Mouse (Mus musculus) MEL (cell line): ENCODE results near the gene Gm20388. TPM values are rescaled to one million over a fixed set of nuclear protein-coding genes. Genes with fewer than 3 reads are reported as not detected.

Experiments used
- DNase-seq: peaks from one replicate; pipeline ENCODE4 v3.0.0; 2011; ENCODE audit warnings: low read depth, low spot score
- H3K27ac ChIP-seq: 2 replicates; pipeline ENCODE4 v1.5.1; 2012; ENCODE audit warnings: low read depth, mild to moderate bottlenecking, control low read depth, low read length, moderate library complexity; ENCODE audit not compliant: control insufficient read depth
- H3K27me3 ChIP-seq, 2 experiments: fragments of 150-350 bp in 1 of 2; sonication (generic) in 1 of 2; 2 replicates each; pipeline ENCODE4 v1.6.1; 2012; ENCODE audit warnings: low read length in 2 of 2, mild to moderate bottlenecking in 2 of 2, improper control_type of control experiment in 1 of 2, moderate library complexity in 1 of 2; ENCODE audit not compliant: insufficient read depth in 2 of 2, control insufficient read depth in 1 of 2
- H3K36me3 ChIP-seq, 2 experiments: 2 replicates each; pipeline ENCODE4 v1.6.1; 2012 to 2014; ENCODE audit warnings: low read length in 2 of 2, improper control_type of control experiment in 1 of 2, inconsistent platforms in 1 of 2, mild to moderate bottlenecking in 1 of 2; ENCODE audit not compliant: insufficient read depth in 2 of 2, control insufficient read depth in 1 of 2
- H3K4me1 ChIP-seq, 2 experiments: fragments of 150-350 bp in 1 of 2; sonication (generic) in 1 of 2; 2 replicates each; pipeline ENCODE4 v1.6.1; 2012; ENCODE audit warnings: low read length in 2 of 2, improper control_type of control experiment in 1 of 2, mild to moderate bottlenecking in 1 of 2; ENCODE audit not compliant: insufficient read depth in 2 of 2, control insufficient read depth in 1 of 2
- H3K4me3 ChIP-seq, 2 experiments: fragments of 150-350 bp in 1 of 2; sonication (generic) in 1 of 2; 2 replicates each; pipeline ENCODE4 v1.5.1; 2012; ENCODE audit warnings: low read depth in 2 of 2, low read length in 2 of 2, mild to moderate bottlenecking in 2 of 2, moderate library complexity in 2 of 2, control low read depth in 1 of 2, improper control_type of control experiment in 1 of 2; ENCODE audit not compliant: control insufficient read depth in 1 of 2, insufficient read depth in 1 of 2
- H3K79me2 ChIP-seq: 2 replicates; pipeline ENCODE4 v1.6.1; 2012; ENCODE audit warnings: mild to moderate bottlenecking, low read length, moderate library complexity; ENCODE audit not compliant: control insufficient read depth, poor library complexity, insufficient read depth
- H3K9ac ChIP-seq: 2 replicates; pipeline ENCODE4 v1.6.1; 2012; ENCODE audit warnings: low read depth, mild to moderate bottlenecking, control low read depth, low read length, moderate library complexity; ENCODE audit not compliant: control insufficient read depth, poor library complexity, severe bottlenecking
- H3K9me3 ChIP-seq: fragments of 150-350 bp; sonication (generic); replicated peaks from 2 replicates; pipeline ENCODE4 v1.6.1; 2012; ENCODE audit warnings: mild to moderate bottlenecking, low read length, improper control_type of control experiment, moderate library complexity; ENCODE audit not compliant: insufficient read depth
- CHD1 ChIP-seq: IDR thresholded peaks from 2 replicates; pipeline ENCODE4 v1.6.1; 2012; ENCODE audit warnings: low read depth, mild to moderate bottlenecking, inconsistent platforms, low read length, improper control_type of control experiment
- CTCF ChIP-seq, 3 experiments: IDR thresholded peaks in 2 of 3; conservative IDR thresholded peaks in 1 of 3; 2 replicates each; pipeline ENCODE4 v1.5.1; 2011 to 2012; ENCODE audit warnings: low read length in 3 of 3, low read depth in 2 of 3, mild to moderate bottlenecking in 2 of 3, improper control_type of control experiment in 1 of 3, inconsistent platforms in 1 of 3, mixed read lengths in 1 of 3, moderate library complexity in 1 of 3; ENCODE audit not compliant: control insufficient read depth in 1 of 3, insufficient read depth in 1 of 3, poor library complexity in 1 of 3, severe bottlenecking in 1 of 3
- E2F4 ChIP-seq: IDR thresholded peaks from 2 replicates; pipeline ENCODE4 v1.6.1; 2011; ENCODE audit warnings: low read depth, low read length, improper control_type of control experiment, borderline replicate concordance
- EP300 ChIP-seq, 2 experiments: IDR thresholded peaks; 2 replicates each; pipeline ENCODE4 v1.6.1; 2011; ENCODE audit warnings: improper control_type of control experiment in 2 of 2, low read length in 2 of 2, low read depth in 1 of 2, mild to moderate bottlenecking in 1 of 2
- GABPA ChIP-seq: IDR thresholded peaks from 2 replicates; pipeline ENCODE4 v1.6.1; 2012; ENCODE audit warnings: low read depth, mild to moderate bottlenecking, inconsistent platforms, low read length, improper control_type of control experiment, moderate library complexity
- GATA1 ChIP-seq: IDR thresholded peaks from 2 replicates; pipeline ENCODE4 v1.6.1; 2011; ENCODE audit warnings: low read depth, low read length, improper control_type of control experiment
- JUND ChIP-seq: IDR thresholded peaks from 2 replicates; pipeline ENCODE4 v1.6.1; 2011; ENCODE audit warnings: low read depth, mild to moderate bottlenecking, improper control_type of control experiment, low read length
- KAT2A ChIP-seq: conservative IDR thresholded peaks from 2 replicates; pipeline ENCODE4 v1.6.1; 2012; ENCODE audit warnings: low read depth, low read length, improper control_type of control experiment, inconsistent platforms
- MAFK ChIP-seq: IDR thresholded peaks from 2 replicates; pipeline ENCODE4 v1.6.1; 2011; ENCODE audit warnings: low read depth, mild to moderate bottlenecking, low read length, improper control_type of control experiment, borderline replicate concordance
- MAX ChIP-seq: IDR thresholded peaks from 2 replicates; pipeline ENCODE4 v1.6.1; 2011; ENCODE audit warnings: low read length, improper control_type of control experiment
- MAZ ChIP-seq: IDR thresholded peaks from 2 replicates; pipeline ENCODE4 v1.6.1; 2012; ENCODE audit warnings: low read depth, mild to moderate bottlenecking, inconsistent platforms, low read length, improper control_type of control experiment
- MXI1 ChIP-seq: IDR thresholded peaks from 2 replicates; pipeline ENCODE4 v1.6.1; 2011; ENCODE audit warnings: mild to moderate bottlenecking, low read depth, low read length, improper control_type of control experiment
- MYB ChIP-seq: IDR thresholded peaks from 2 replicates; pipeline ENCODE4 v1.6.1; 2011; ENCODE audit warnings: mild to moderate bottlenecking, low read depth, low read length, improper control_type of control experiment
- MYC ChIP-seq: IDR thresholded peaks from 2 replicates; pipeline ENCODE4 v1.6.1; 2011; ENCODE audit warnings: low read depth, mild to moderate bottlenecking, low read length, improper control_type of control experiment, moderate library complexity
- NELFE ChIP-seq: IDR thresholded peaks from 2 replicates; pipeline ENCODE4 v1.6.1; 2011; ENCODE audit warnings: low read depth, low read length, improper control_type of control experiment
- POLR2A ChIP-seq, 2 experiments: IDR thresholded peaks; 2 replicates each; pipeline ENCODE4 v1.6.1; 2011 to 2012; ENCODE audit warnings: low read length in 2 of 2, mild to moderate bottlenecking in 2 of 2, control low read depth in 1 of 2, improper control_type of control experiment in 1 of 2, low read depth in 1 of 2, moderate library complexity in 1 of 2; ENCODE audit not compliant: control insufficient read depth in 1 of 2, insufficient read depth in 1 of 2, poor library complexity in 1 of 2
- POLR2AphosphoS5 ChIP-seq: IDR thresholded peaks from 2 replicates; pipeline ENCODE4 v1.6.1; 2012; ENCODE audit warnings: low read depth, borderline replicate concordance, mild to moderate bottlenecking, inconsistent platforms, low read length, moderate library complexity, mixed read lengths
- RAD21 ChIP-seq: IDR thresholded peaks from 2 replicates; pipeline ENCODE4 v1.6.1; 2011; ENCODE audit warnings: mild to moderate bottlenecking, low read depth, low read length, improper control_type of control experiment
- TCF12 ChIP-seq: IDR thresholded peaks from 2 replicates; pipeline ENCODE4 v1.6.1; 2014; ENCODE audit warnings: low read depth, mild to moderate bottlenecking, inconsistent platforms, low read length, improper control_type of control experiment, moderate library complexity
- USF1 ChIP-seq: IDR thresholded peaks from 2 replicates; pipeline ENCODE4 v1.6.1; 2014; ENCODE audit warnings: low read depth, mild to moderate bottlenecking, inconsistent platforms, low read length, improper control_type of control experiment, moderate library complexity
- USF2 ChIP-seq, 2 experiments: IDR thresholded peaks; 2 replicates each; pipeline ENCODE4 v1.6.1; 2011 to 2012; ENCODE audit warnings: improper control_type of control experiment in 2 of 2, low read length in 2 of 2, borderline replicate concordance in 1 of 2, inconsistent platforms in 1 of 2, low read depth in 1 of 2, mild to moderate bottlenecking in 1 of 2; ENCODE audit not compliant: insufficient read depth in 1 of 2
- ZC3H11A ChIP-seq: IDR thresholded peaks from 2 replicates; pipeline ENCODE4 v1.6.1; 2012; ENCODE audit warnings: low read depth, mild to moderate bottlenecking, inconsistent platforms, low read length, improper control_type of control experiment
- ZKSCAN1 ChIP-seq: IDR thresholded peaks from 2 replicates; pipeline ENCODE4 v1.6.1; 2012; ENCODE audit warnings: low read depth, mild to moderate bottlenecking, inconsistent platforms, low read length, improper control_type of control experiment, moderate library complexity
- ZMIZ1 ChIP-seq: IDR thresholded peaks from 2 replicates; pipeline ENCODE4 v1.6.1; 2012; ENCODE audit warnings: low read depth, mild to moderate bottlenecking, inconsistent platforms, low read length, improper control_type of control experiment, moderate library complexity
- polyA plus RNA-seq, 2 experiments: library from polyadenylated mRNA; stranded (reverse) in 1 of 2; unstranded in 1 of 2; fragments of >175 nt in 1 of 2; fragments of >200 nt in 1 of 2; gene quantifications; 2 replicates each; pipeline versions ENCODE4 v1.2.1 to v1.2.4; 2012; ENCODE audit warnings: low replicate concordance in 2 of 2, low read depth in 1 of 2; ENCODE audit not compliant: insufficient read length in 2 of 2, insufficient read depth in 1 of 2, missing spikeins in 1 of 2
- total RNA-seq: library from RNA; depleted of rRNA; stranded (reverse); fragments of 300-350 nt; gene quantifications from 2 replicates; pipeline ENCODE4 v1.2.3, GENCODE M21; 2012

Gene Gm20388
- total and polyA plus RNA-seq, 3 experiments: 11.1 to 17.8 TPM; not detected in 1

DNA sequence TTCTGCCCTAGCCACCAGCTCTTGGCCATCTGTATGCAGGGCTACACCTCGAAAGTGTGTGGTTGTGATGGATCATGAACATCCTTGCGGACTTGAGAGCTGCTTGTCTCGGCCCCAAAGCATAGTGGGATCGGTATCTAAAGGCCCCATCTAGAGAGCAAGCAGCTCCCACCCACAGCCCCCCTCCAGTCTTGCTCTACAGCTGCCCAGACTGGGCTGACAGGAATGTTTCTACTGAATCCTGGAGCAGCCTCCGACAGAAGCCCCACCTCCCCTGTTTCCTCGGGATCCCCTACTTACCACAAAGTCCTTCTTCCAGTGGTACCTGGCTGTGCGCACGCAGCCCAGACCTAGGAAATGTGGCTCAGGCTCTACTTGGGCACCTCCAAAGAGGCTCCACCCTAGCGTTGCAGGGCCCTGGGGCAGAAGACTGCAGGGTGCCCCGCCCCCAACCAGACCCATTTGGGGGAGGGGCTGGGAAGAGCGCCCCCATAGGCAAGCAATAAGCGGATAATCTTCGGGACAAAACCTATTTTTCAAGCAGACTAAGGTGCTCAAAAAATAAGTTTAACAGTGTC lies 3247.3 kb downstream of the Gm20388 start, which contains the start of gene Sult5a1:
Gene Sult5a1 (minus strand): TSS at position 428 of the 578 bp plus-strand sequence.
- peaks cover 0 to 3% of the 10 kb centered on the region in 2 experiments; a peak in 1 of 4 replicates for H3K36me3 ChIP-seq
- H3K9ac ChIP-seq: no peak within 1 kb of the TSS
- H3K4me1 ChIP-seq: peaks cover 0 to 9% of the 10 kb centered on the region in 2 experiments; a peak in 3 of 4 replicates
- no peak for DNase-seq
- peaks cover 0 to 3% of the 10 kb centered on the region in 2 experiments; a peak in 3 of 4 replicates for H3K27me3 ChIP-seq
- no peak within 1 kb of the TSS for H3K4me3 ChIP-seq
- H3K9me3 ChIP-seq: no peaks in the 10 kb centered on the region
- no peak for TF ChIP-seq POLR2AphosphoS5
- TF ChIP-seq MYB: no peak
- no peak for TF ChIP-seq MAX
- TF ChIP-seq CHD1: no peak
- no peak for TF ChIP-seq MXI1
- no peak for TF ChIP-seq GABPA
- no peak for TF ChIP-seq ZMIZ1
- TF ChIP-seq E2F4: no peak
- no peak for TF ChIP-seq USF1
- no peak for TF ChIP-seq EP300 (IDR thresholded peaks at IDR 0.05; ENCODE audit: low read depth in 1 of 2, low read length in 2 of 2)
- TF ChIP-seq GATA1: no peak
- no peak for TF ChIP-seq RAD21
- no peak for TF ChIP-seq MAFK
- TF ChIP-seq POLR2A (IDR thresholded peaks at IDR 0.05; ENCODE audit: control insufficient read depth in 1 of 2, insufficient read depth in 1 of 2, low read depth in 1 of 2, low read length in 2 of 2, poor library complexity in 1 of 2): no peak
- no peak for TF ChIP-seq JUND
- TF ChIP-seq CTCF (IDR thresholded peaks at IDR 0.05 in 2 of 3, conservative IDR thresholded peaks at IDR 0.05 in 1 of 3; ENCODE audit: control insufficient read depth in 1 of 3, insufficient read depth in 1 of 3, low read depth in 2 of 3, low read length in 3 of 3, poor library complexity in 1 of 3, severe bottlenecking in 1 of 3): no peak
- no peaks in the 10 kb centered on the region for H3K79me2 ChIP-seq
- no peak within 1 kb of the TSS for H3K27ac ChIP-seq

DNA sequence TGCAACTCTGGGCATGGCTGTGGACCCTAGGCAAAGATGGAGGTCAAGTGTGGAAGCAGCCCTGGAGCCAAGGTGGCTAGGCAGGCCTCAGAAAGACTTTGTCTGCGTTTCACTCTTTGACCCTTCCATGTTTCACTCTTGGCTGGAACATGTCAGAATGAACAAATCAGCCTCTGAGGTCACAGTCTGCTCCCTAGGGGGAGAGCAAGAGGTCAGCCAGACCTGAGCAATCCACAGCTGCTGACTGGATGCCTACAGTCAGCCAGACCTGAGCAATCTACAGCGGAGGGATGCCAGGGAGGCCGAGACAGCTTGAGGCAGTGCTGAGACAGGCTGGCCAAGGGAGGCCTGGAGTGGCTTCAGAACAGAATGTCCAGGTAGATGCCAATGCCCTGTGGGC lies 3270.8 kb downstream of the Gm20388 start:
- Histone ChIP-seq H3K9me3 (no peaks in the 10 kb centered on the region), H3K27ac (no peak overlapping the region), H3K4me1 (no peaks in the 10 kb centered on the region), H3K36me3 (no peaks in the 10 kb centered on the region), H3K79me2 (no peaks in the 10 kb centered on the region), H3K27me3 (0 out of 4 replicates have a peak, but pooled peaks cover 0 to 1% of the 10 kb centered on the region in 2 experiments), H3K4me3 (no peak overlapping the region), H3K9ac (no peak overlapping the region)
- DNase-seq: no peak
- TF ChIP-seq ZKSCAN1 (no peak), USF2 (IDR thresholded peaks at IDR 0.05; ENCODE audit: borderline replicate concordance in 1 of 2, insufficient read depth in 1 of 2, low read depth in 1 of 2, low read length in 2 of 2) (no peak), USF1 (no peak), ZC3H11A (no peak), MAFK (no peak), MAZ (no peak), MAX (no peak), KAT2A (no peak), NELFE (no peak), TCF12 (no peak), ZMIZ1 (no peak), MYC (no peak), GABPA (no peak), POLR2AphosphoS5 (no peak)
